Mouse (Mus musculus) natural killer cell, adult 2 months (primary cell): ENCODE data around the gene Ece1.
"Not testable (repeated sequence)": the region's sequence is repeated elsewhere in the genome, so short reads cannot be mapped to it uniquely, and the experiment has no call there.

ENCODE experiments used
- DNase-seq, 2 experiments: peaks; one replicate each; pipeline ENCODE4 v3.0.0; 2022; ENCODE audit warnings: low spot score in 2 of 2

The Ece1 gene

GRCm38 (mm10) chr4:137862019-137862418 is at the start of gene Ece1:
Ece1 (plus strand) TSS chr4:137862237.
- DNase-seq, result peak; percentile 83 to 89

GRCm38 (mm10) chr4:137812946-137813708 is 48.9 kb upstream of the Ece1 start:
- DNase-seq, result no peak

- no peak for DNase-seq
Observed at GRCm38 (mm10) chr4:137814140-137814539, 47.9 kb upstream of the Ece1 start.

- DNase-seq, result no peak
Observed at GRCm38 (mm10) chr4:137815473-137815872, 46.6 kb upstream of the Ece1 start.

- DNase-seq, result no peak
Observed at GRCm38 (mm10) chr4:137816216-137816615, 45.8 kb upstream of the Ece1 start.

GRCm38 (mm10) chr4:137818341-137818740 is 43.7 kb upstream of the Ece1 start:
- DNase-seq, result no peak

- no peak for DNase-seq
Observed at GRCm38 (mm10) chr4:137819487-137819886, 42.5 kb upstream of the Ece1 start.

GRCm38 (mm10) chr4:137820721-137821120 is 41.3 kb upstream of the Ece1 start:
- no peak for DNase-seq

- no peak for DNase-seq
Observed at GRCm38 (mm10) chr4:137822537-137822936, 39.5 kb upstream of the Ece1 start.

GRCm38 (mm10) chr4:137823542-137823941 is 38.5 kb upstream of the Ece1 start:
- DNase-seq, result no peak

- no peak for DNase-seq
Observed at GRCm38 (mm10) chr4:137824881-137825280, 37.2 kb upstream of the Ece1 start.

- no peak for DNase-seq
Observed at GRCm38 (mm10) chr4:137830380-137830779, 31.7 kb upstream of the Ece1 start.

GRCm38 (mm10) chr4:137831598-137831997 is 30.4 kb upstream of the Ece1 start:
- DNase-seq, result no peak

- peak; percentile 24 to 62 for DNase-seq
Observed at GRCm38 (mm10) chr4:137835624-137836337, 26.3 kb upstream of the Ece1 start.

GRCm38 (mm10) chr4:137836741-137837140 is 25.3 kb upstream of the Ece1 start:
- no peak for DNase-seq

GRCm38 (mm10) chr4:137837792-137838191 is 24.2 kb upstream of the Ece1 start:
- no peak for DNase-seq

GRCm38 (mm10) chr4:137838791-137839190 is 23.2 kb upstream of the Ece1 start:
- DNase-seq, result no peak

GRCm38 (mm10) chr4:137839452-137839851 is 22.6 kb upstream of the Ece1 start:
- no peak for DNase-seq

- peak; percentile 38 to 55 for DNase-seq
Observed at GRCm38 (mm10) chr4:137844656-137845055, 17.4 kb upstream of the Ece1 start.

GRCm38 (mm10) chr4:137847651-137848050 is 14.4 kb upstream of the Ece1 start:
- DNase-seq, result not testable (repeated sequence)

- no peak for DNase-seq
Observed at GRCm38 (mm10) chr4:137850161-137850560, 11.9 kb upstream of the Ece1 start.

- peak; percentile 29 to 37 for DNase-seq
Observed at GRCm38 (mm10) chr4:137851484-137851883, 10.6 kb upstream of the Ece1 start.

GRCm38 (mm10) chr4:137853822-137854221 is 8.2 kb upstream of the Ece1 start:
- peak; percentile 78 to 88 for DNase-seq
